Mouse (Mus musculus) gastrocnemius, postnatal 25 days (tissue): ENCODE measurements at regions not wholly inside any gene's neighbourhood (a gene's known extent, or its start where the extent isn't known, plus 50 kb on each side); places are given as distances from the start of the nearest gene placed in this dataset.

Source experiments
- DNase-seq: peaks from one replicate; pipeline ENCODE4 v3.0.0; 2022

- DNase-seq, result no peak
Observed at GRCm38 (mm10) chr8:125367374-125367773, 202.2 kb downstream of the Sipa1l2 start.

- no peak for DNase-seq
Observed at GRCm38 (mm10) chr8:125365004-125365403, 204.6 kb downstream of the Sipa1l2 start.

- DNase-seq, result no peak
Observed at GRCm38 (mm10) chr8:125359456-125359855, 210.2 kb downstream of the Sipa1l2 start.

GRCm38 (mm10) chr8:125357759-125358158, 211.8 kb downstream of the Sipa1l2 start:
- DNase-seq, result no peak

- DNase-seq, result no peak
Observed at GRCm38 (mm10) chr8:125355059-125355509, 214.5 kb downstream of the Sipa1l2 start.

- DNase-seq, result no peak
Observed at GRCm38 (mm10) chr8:125352276-125352675, 217.3 kb downstream of the Sipa1l2 start.

- no peak for DNase-seq
Observed at GRCm38 (mm10) chr8:125351486-125352032, 218.0 kb downstream of the Sipa1l2 start.

- DNase-seq, result peak; percentile 81
Observed at GRCm38 (mm10) chr8:125349290-125350025, 220.2 kb downstream of the Sipa1l2 start.

GRCm38 (mm10) chr8:125346182-125346581, 223.4 kb downstream of the Sipa1l2 start:
- no peak for DNase-seq

GRCm38 (mm10) chr8:125345571-125345970, 224.0 kb downstream of the Sipa1l2 start:
- DNase-seq, result no peak

GRCm38 (mm10) chr8:125343867-125344266, 225.7 kb downstream of the Sipa1l2 start:
- DNase-seq, result no peak

- no peak for DNase-seq
Observed at GRCm38 (mm10) chr8:125342521-125342920, 227.1 kb downstream of the Sipa1l2 start.

GRCm38 (mm10) chr8:125341606-125342005, 228.0 kb downstream of the Sipa1l2 start:
- no peak for DNase-seq

- no peak for DNase-seq
Observed at GRCm38 (mm10) chr8:125338222-125338621, 231.4 kb downstream of the Sipa1l2 start.

GRCm38 (mm10) chr8:125337444-125338077, 232.0 kb downstream of the Sipa1l2 start:
- DNase-seq, result no peak

- DNase-seq, result no peak
Observed at GRCm38 (mm10) chr8:125336799-125337198, 232.8 kb downstream of the Sipa1l2 start.

- DNase-seq, result no peak
Observed at GRCm38 (mm10) chr8:125335575-125336370, 233.8 kb downstream of the Sipa1l2 start.

GRCm38 (mm10) chr8:125335171-125335570, 234.4 kb downstream of the Sipa1l2 start:
- DNase-seq, result no peak

GRCm38 (mm10) chr8:125330638-125331037, 239.0 kb downstream of the Sipa1l2 start:
- no peak for DNase-seq

GRCm38 (mm10) chr8:125328650-125329049, 241.0 kb downstream of the Sipa1l2 start:
- no peak for DNase-seq

GRCm38 (mm10) chr8:125327551-125328262, 241.9 kb downstream of the Sipa1l2 start:
- DNase-seq, result no peak

GRCm38 (mm10) chr8:125327006-125327405, 242.6 kb downstream of the Sipa1l2 start:
- peak; percentile 25 for DNase-seq
